Mouse (Mus musculus): ENCODE data around the gene Trim62. TPM values are rescaled to one million over a fixed set of nuclear protein-coding genes. Genes with fewer than 3 reads are reported as not detected.

Trim62 gene
- total RNA-seq (2023): 1 to 10 TPM; 1.0 to 1.3 TPM

DNA sequence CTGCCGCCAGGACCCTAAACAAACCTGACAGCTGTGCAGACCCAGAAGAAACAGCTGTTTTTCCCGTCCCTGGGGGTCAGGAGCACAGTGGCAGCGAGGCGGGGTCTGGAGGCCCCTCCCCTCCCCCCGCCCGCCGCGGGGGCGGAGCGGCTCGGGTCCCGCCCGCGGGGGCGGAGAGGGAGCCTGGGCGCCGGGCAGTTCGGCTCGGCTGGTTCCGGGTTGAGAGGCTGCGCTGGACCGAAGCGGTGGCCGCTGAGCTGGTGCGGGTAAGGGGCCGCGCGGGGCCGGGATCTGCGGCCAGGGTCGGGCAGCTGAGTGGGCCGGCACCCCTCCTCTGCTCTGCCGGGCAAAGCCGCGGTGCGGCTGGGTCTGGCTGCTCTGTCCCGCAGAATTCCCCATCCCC, at the start of gene Trim62:
Trim62 (plus strand) TSS at position 202 of the 403 bp plus-strand sequence.

Other genes with a start within 250 kb of the Trim62 start
- gene Phc2, start 228.9 kb upstream of the Trim62 start, total RNA-seq (2023): 10 to 100 TPM; 32.5 to 37.4 TPM
- gene A3galt2, start 128.2 kb upstream of the Trim62 start, total RNA-seq (2023): under 1 TPM in 1 of 2 experiments, not detected in 1; 0.15 TPM
- gene Zfp362, start 77.5 kb upstream of the Trim62 start, total RNA-seq (2023): 10 to 100 TPM; 11.0 to 14.9 TPM
- gene Azin2, start 78.9 kb downstream of the Trim62 start, total RNA-seq (2023): under 1 TPM; 0.57 to 0.59 TPM
- gene Ak2, start 108.4 kb downstream of the Trim62 start, total RNA-seq (2023): 100 to 1,000 TPM; 105 to 108 TPM
- 10 to 100 TPM; 73.0 to 80.9 TPM for gene Rnf19b, start 174.7 kb downstream of the Trim62 start, total RNA-seq (2023)
- gene Tmem54, start 222.0 kb downstream of the Trim62 start, total RNA-seq (2023): not detected
- gene Hpca, start 238.5 kb downstream of the Trim62 start, total RNA-seq (2023): not detected

All from neutrophil, adult 83 days (primary cell).